Mouse (Mus musculus) kidney, postnatal 14 days (tissue): ENCODE data around the gene 4933414I15Rik.

Experiments used
- DNase-seq: peaks from one replicate; pipeline ENCODE4 v3.0.0; 2022; ENCODE audit warnings: mixed read lengths

4933414I15Rik gene

DNA sequence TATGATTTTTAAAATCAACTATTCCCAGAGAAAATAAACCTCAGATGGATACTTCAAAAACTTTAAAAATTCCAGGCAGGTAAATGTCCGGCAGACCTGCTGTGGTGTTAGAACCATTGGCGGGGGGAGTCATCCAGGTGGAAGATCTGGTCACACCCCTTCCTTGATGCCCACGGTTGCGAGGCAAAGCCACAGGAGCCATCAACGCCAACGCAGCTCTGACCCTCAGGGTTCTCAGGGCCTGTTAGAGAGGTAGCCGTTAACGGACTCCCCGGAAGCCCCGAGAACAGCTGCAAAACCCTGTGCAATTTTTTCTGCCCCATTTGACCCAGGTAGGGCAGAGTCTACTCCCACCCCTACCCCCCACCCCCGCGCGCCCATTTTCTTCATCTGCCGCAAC lies at the start of gene 4933414I15Rik:
TSS of gene 4933414I15Rik (minus strand) at position 260 of the 400 bp plus-strand sequence.
- no peak for DNase-seq

DNA sequence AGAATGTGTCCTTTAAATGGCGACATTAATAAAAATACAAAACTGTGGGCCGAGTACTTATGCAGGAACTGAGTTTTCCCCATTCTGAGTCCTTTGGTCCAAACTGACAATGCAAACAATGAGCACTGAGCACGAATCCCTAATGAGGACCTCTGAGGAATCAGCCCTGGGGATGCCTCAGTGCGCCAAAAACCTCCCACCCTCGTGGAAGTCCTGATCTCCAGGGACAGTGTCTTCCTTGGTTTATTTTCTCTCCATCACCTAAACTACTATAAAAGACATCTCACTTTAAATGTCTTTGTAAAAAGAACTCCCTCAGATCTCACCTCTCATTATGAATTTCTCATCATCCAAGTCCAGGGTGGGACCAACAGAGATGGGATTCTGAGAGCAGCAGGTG lies 38.1 kb upstream of the 4933414I15Rik start, which contains the start of gene Olfr1377:
TSS of gene Olfr1377 (plus strand) at position 301 of the 400 bp plus-strand sequence.
- no peak for DNase-seq

- no peak for DNase-seq
Observed at GRCm38 (mm10) chr11:50977216-50977615, 33.7 kb upstream of the 4933414I15Rik start.

DNA sequence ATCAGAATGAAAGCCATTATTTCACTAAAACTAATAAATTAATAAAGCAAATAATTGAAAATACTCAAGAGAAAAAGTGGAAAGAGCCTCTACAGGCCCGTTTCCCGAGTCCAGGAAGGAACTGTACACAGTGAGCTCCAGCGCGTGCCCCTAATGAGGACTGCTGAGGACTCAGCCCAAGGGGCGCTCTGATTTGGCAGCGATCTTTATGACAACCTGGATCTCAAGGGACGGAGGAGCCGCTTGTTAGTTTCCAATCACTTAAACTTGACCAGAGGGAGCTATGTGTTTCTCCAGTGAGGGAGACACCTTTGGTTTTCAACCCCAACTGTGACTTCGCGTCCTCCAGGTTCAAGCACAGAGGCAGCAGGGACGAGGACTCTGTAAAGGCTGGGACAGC lies 22.7 kb upstream of the 4933414I15Rik start, which contains the start of gene Olfr1378:
TSS of gene Olfr1378 (plus strand) at position 301 of the 400 bp plus-strand sequence.
- no peak for DNase-seq

- peak; percentile 26 for DNase-seq
Observed at GRCm38 (mm10) chr11:50964886-50965285, 21.3 kb upstream of the 4933414I15Rik start.

- no peak for DNase-seq
Observed at GRCm38 (mm10) chr11:50953665-50954064, 10.1 kb upstream of the 4933414I15Rik start, which contains the start of gene Prop1. TSS of gene Prop1 (minus strand) at chr11:50953765.

DNA sequence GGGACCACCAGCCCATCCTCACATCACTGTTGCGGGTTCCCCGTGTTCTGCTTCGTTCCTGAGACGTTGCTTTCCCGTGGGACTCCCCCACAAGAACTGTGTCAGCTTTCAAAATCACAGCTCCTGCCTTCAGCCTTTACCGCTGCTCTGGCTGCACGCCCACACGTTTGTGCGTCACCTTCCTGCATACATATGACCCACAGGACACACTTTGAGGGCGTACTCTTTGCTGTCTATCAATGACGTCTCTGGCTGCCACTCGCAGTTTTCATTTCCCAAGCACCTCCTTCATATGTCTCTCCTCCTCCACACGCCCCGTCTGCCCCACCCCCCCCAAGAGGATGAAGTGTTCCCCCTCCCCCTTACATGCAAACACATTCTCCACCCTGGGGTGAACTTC lies 8.7 kb upstream of the 4933414I15Rik start:
- peak; percentile 24 for DNase-seq

GRCm38 (mm10) chr11:50942386-50942785 lies 1.2 kb downstream of the 4933414I15Rik start:
- no peak for DNase-seq

- peak; percentile 38 for DNase-seq
Observed at GRCm38 (mm10) chr11:50939621-50940366, 3.8 kb downstream of the 4933414I15Rik start.

GRCm38 (mm10) chr11:50938435-50938834 lies 5.1 kb downstream of the 4933414I15Rik start:
- DNase-seq = no peak

GRCm38 (mm10) chr11:50932040-50932439 lies 11.5 kb downstream of the 4933414I15Rik start:
- DNase-seq = no peak

GRCm38 (mm10) chr11:50931451-50931866 lies 12.1 kb downstream of the 4933414I15Rik start, which contains the start of gene Zfp354b:
TSS of gene Zfp354b (minus strand) at chr11:50931633.
- peak; percentile 92 for DNase-seq

- DNase-seq = no peak
Observed at GRCm38 (mm10) chr11:50931021-50931420, 12.5 kb downstream of the 4933414I15Rik start.

- no peak for DNase-seq
Observed at GRCm38 (mm10) chr11:50930469-50931014, 13.0 kb downstream of the 4933414I15Rik start.

DNA sequence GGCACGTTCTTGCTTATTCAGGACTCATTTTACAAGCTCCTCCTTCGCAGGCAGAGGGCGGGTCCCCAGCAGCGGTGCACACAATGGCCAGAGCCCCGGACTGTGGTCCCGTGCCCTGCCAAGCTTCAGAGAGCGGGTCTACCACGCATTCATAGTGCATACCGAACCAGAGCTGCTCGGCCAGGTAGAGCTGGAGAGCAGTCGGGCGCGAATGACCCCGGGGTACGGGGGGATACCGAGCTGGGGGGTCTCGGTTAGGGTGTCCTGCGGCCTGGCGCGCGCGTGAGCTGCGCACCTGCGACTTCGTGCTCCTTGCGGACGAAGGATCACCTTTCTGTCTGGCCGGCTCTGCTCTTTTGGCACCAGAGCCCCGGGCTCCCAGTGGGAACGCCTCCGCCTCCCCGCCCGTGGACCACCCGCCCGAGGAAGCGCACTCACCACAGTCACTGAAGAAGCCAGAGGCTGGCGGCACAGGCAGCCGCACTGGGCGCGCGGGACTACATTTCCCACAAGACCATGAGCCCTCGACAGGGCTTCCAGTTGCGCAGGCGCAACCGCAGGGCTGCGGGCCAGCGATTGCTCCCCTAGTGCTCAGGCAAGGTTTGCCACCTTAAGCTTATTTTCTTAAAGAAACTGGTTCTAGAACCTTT lies 27.8 kb downstream of the 4933414I15Rik start, which contains the start of gene Zfp2:
TSS of gene Zfp2 (minus strand) at position 495 of the 650 bp plus-strand sequence.
- peak; percentile 95 for DNase-seq

DNA sequence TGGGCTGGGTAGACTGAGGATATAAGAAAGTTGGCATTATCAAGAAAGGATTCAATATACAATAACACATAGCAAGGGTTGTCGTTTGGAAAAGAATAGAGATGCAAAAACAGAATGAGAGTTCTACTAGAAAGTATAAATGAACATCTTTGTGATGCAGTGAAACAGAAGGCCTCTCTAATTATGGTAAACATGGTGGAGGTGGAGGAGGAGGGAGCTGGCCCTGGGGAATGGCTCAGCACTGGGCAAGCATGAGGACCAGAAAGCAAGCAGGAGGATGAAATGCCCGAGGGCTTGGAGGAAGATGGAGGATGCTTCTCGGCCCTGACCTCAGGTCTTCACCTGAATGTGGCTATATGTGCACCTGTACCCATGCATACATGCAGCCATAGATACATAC lies 29.1 kb downstream of the 4933414I15Rik start:
- no peak for DNase-seq

- no peak for DNase-seq
Observed at GRCm38 (mm10) chr11:50913301-50913700, 30.3 kb downstream of the 4933414I15Rik start.

DNA sequence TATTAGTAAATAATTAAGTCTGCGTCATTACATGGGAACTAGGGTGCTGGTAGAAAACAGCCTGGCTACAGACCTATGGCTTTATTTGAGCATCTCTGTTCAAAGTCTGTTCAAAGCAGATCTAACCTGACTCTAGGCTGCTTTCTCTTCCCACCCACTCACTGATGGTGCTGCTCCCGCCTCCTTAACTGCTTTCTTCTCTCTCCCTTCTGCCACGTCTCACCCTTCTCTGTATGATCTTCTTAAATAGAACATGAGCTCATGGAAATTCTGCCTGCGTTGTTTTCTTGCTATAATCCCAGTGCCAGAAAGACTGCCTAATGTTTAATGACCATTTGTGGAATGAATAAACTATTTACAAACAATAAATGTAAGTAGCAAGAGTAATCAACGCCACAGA lies 35.4 kb downstream of the 4933414I15Rik start:
- no peak for DNase-seq

DNA sequence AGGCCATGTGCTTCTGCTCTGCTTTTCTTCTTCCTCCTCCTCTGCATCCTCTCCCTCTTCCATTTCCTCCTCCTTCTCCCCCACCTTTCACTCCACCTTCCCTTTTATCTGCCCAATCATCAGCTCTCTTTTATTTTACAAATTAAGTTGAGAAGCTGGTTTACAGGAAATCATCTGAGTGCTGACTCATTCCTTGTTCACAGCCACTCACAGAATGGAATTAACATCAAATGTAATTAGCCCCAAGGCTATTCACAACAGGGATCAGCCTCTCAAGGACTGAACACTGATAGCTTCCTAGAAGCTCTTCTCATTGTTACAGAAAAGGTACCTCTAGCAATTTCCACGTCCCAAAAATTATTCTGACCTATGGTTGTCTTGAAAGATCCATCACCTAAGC lies 46.2 kb downstream of the 4933414I15Rik start:
- no peak for DNase-seq

GRCm38 (mm10) chr11:50892441-50892840 lies 51.1 kb downstream of the 4933414I15Rik start:
- DNase-seq = no peak
